Mouse (Mus musculus) kidney, postnatal 25 days (tissue): Measurements from ENCODE around the gene Rps27l.

Experiments
- DNase-seq, 2 experiments: peaks; one replicate each; pipeline ENCODE4 v3.0.0; 2021; ENCODE audit warnings: mixed read lengths in 2 of 2

Gene Rps27l

DNA sequence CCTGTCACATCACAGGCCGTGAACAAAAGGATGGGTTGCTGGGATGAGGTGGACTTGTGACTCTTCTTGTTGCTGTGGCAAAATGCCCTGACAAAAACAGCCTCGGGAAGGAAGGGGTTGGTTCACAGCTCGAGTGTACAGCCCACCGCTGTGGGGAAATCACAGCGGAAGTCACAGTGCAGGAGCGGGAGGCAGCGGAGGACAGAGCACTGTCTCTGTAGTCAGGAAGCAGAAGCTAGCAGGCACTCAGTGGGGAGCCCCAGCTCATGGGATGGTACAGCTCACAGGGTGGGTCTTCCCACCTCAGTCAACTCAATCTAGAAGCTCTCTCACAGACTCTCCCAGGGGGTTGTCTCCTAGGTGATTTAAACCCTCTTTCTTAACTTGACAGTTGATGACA is 39.5 kb downstream of the Rps27l start:
- DNase-seq, result no peak

GRCm38 (mm10) chr9:66988198-66988887 is 42.5 kb downstream of the Rps27l start:
- DNase-seq, result no peak

GRCm38 (mm10) chr9:66988888-66989414 is 43.1 kb downstream of the Rps27l start:
- DNase-seq, result peak; percentile 72 to 78

DNA sequence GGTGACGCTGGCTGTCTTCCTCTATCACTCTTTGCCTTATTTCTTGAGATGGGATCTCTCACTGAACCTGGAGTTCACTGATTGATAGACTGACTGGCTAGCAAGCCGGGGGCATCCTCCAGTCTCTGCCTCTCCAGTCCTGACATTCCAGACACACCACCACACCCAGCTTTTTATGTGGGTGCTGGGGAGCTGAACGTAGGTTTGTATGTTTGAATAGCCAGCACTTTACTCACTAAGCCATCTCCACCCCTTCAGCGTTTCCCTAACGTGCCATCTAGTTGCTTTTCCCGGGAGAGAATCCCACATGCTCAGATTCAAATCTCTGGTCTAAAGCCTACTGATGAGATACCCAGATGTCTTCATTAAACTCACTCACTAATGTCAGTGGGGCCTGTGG is 43.7 kb downstream of the Rps27l start:
- DNase-seq, result no peak

GRCm38 (mm10) chr9:66990046-66990445 is 44.2 kb downstream of the Rps27l start:
- DNase-seq, result no peak

DNA sequence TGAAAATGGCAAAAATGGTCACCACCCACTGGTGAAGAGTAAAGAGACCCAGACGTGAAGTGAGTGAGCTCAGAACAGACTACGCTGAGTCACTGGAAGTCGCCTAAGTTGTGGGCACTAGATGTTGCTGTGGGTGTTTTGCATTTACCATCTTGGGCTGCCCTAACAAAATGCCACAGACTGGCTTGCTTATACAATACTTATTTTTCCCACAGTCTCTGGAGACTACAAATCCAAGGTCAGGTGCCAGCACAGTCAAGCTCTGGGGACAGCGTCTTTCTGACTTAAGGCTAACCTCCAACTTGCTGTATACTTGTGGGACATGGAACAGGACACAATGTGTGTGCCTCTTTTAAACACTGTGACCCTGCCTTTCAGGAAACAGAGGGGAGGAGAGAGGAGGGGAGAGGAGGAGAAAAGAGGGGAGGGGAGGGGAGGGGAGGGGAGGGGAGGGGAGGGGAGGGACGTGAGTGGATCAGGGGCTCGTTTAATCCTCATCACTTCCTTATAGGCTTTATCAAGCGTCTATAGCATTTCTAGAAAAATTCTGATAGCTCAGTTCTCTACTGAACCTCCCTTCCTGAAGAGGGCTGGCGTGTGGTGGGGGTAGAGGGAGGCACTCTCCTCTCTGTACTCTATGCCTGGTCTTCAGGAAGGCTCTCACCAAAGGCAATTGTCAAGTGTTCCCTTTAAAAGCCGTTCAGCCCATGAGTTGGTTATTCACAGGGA is 45.3 kb downstream of the Rps27l start:
- DNase-seq, result no peak

- no peak for DNase-seq
Observed at GRCm38 (mm10) chr9:66991750-66992410, 46.0 kb downstream of the Rps27l start.
